Mouse (Mus musculus) heart, embryonic 11.5 days (tissue): Measurements from ENCODE around the gene Cyfip2. TPM values are rescaled to one million over a fixed set of nuclear protein-coding genes. Genes with fewer than 3 reads are reported as not detected.
"Not testable (repeated sequence)": the region's sequence is repeated elsewhere in the genome, so short reads cannot be mapped to it uniquely, and the experiment has no call there.

Source experiments
- ATAC-seq: fragments of 200-750 bp; cut with Nextera tagmentation; replicated peaks from 2 replicates; pipeline ENCODE4 v1.8.0; 2017; ENCODE audit warnings: moderate library complexity; ENCODE audit not compliant: insufficient number of reproducible peaks, low FRiP score, low TSS enrichment
- H3K27ac ChIP-seq: fragments of 300-500 bp; sonication (generic); 2 replicates; pipeline ENCODE4 v1.5.1; 2014; ENCODE audit warnings: mild to moderate bottlenecking, low read depth, low read length
- H3K27me3 ChIP-seq: fragments of 300-500 bp; sonication (generic); 2 replicates; pipeline ENCODE4 v1.6.1; 2014; ENCODE audit warnings: mild to moderate bottlenecking, low read length, mixed read lengths; ENCODE audit not compliant: control insufficient read depth, insufficient read depth
- H3K36me3 ChIP-seq: fragments of 300-500 bp; sonication (generic); 2 replicates; pipeline ENCODE4 v1.6.1; 2014; ENCODE audit warnings: mild to moderate bottlenecking, low read length, moderate library complexity, mixed read lengths; ENCODE audit not compliant: control insufficient read depth, insufficient read depth
- H3K4me1 ChIP-seq: fragments of 300-500 bp; sonication (generic); 2 replicates; pipeline ENCODE4 v1.6.1; 2014; ENCODE audit warnings: low read length; ENCODE audit not compliant: control insufficient read depth, insufficient read depth
- H3K4me2 ChIP-seq: fragments of 300-500 bp; sonication (generic); 2 replicates; pipeline ENCODE4 v1.6.1; 2014; ENCODE audit warnings: mild to moderate bottlenecking, moderate library complexity
- H3K4me3 ChIP-seq: fragments of 300-500 bp; sonication (generic); 2 replicates; pipeline ENCODE4 v1.5.1; 2014; ENCODE audit warnings: low read depth, low read length
- H3K9ac ChIP-seq: fragments of 300-500 bp; sonication (generic); 2 replicates; pipeline ENCODE4 v1.6.1; 2014; ENCODE audit warnings: mild to moderate bottlenecking, low read depth, low read length, moderate library complexity
- H3K9me3 ChIP-seq: fragments of 300-500 bp; sonication (generic); replicated peaks from 2 replicates; pipeline ENCODE4 v1.6.1; 2016; ENCODE audit warnings: low read length; ENCODE audit not compliant: control insufficient read depth
- WGBS: fragments of 180-500 bp; shearing (Covaris S2); extraction: QIAGEN DNeasy Blood & Tissue Kit; methylation state at CpG from one replicate; pipeline ENCODE4 v1.1.7; 2014; ENCODE audit not compliant: insufficient replicate concordance; 5-methylcytosine and 5-hydroxymethylcytosine counted together
- polyA plus RNA-seq: library from polyadenylated mRNA; unstranded; fragments of >200 nt; fragmentation: Nextera tagmentation; extraction: Ambion mirVana; gene quantifications from 2 replicates; pipeline ENCODE4 v1.2.1, GENCODE M21; 2014

The Cyfip2 gene
- polyA plus RNA-seq, 1 experiment from 2014 or later: 5.7 TPM

GRCm38 (mm10) chr11:46200664-46201063, 112.0 kb downstream of the Cyfip2 start:
- Histone ChIP-seq H3K27me3 (no peaks in the 10 kb centered on the region), H3K36me3 (0 out of 2 replicates have a peak, but pooled peaks cover 2% of the 10 kb centered on the region), H3K9ac (no peak overlapping the region), H3K4me1 (peaks cover 42% of the 10 kb centered on the region), H3K4me2 (no peak overlapping the region), H3K27ac (peak overlapping the region; percentile 82; the same call in 1 of the 2 replicates), H3K4me3 (no peak overlapping the region), H3K9me3 (no peaks in the 10 kb centered on the region)
- no peak for ATAC-seq
- 78% methylated on average over 11 of the region's 11 CpGs for WGBS

- Histone ChIP-seq H3K9me3 (no peaks in the 10 kb centered on the region), H3K4me2 (no peak overlapping the region), H3K27me3 (no peaks in the 10 kb centered on the region), H3K27ac (no peak overlapping the region), H3K9ac (no peak overlapping the region), H3K4me3 (no peak overlapping the region), H3K4me1 (peaks cover 7% of the 10 kb centered on the region), H3K36me3 (0 out of 2 replicates have a peak, but pooled peaks cover 2% of the 10 kb centered on the region)
- no peak for ATAC-seq
- 62% methylated on average over 4 of the region's 4 CpGs for WGBS
Measured at GRCm38 (mm10) chr11:46194175-46194574, 118.5 kb downstream of the Cyfip2 start.

GRCm38 (mm10) chr11:46188283-46188682, 124.4 kb downstream of the Cyfip2 start:
- 63% methylated on average over 2 of the region's 2 CpGs for WGBS

GRCm38 (mm10) chr11:46185486-46185885, 127.2 kb downstream of the Cyfip2 start:
- Histone ChIP-seq H3K4me3 (no peak overlapping the region), H3K4me2 (no peak overlapping the region), H3K9me3 (no peaks in the 10 kb centered on the region), H3K27ac (peak overlapping the region; percentile 63; the same call in 1 of the 2 replicates), H3K27me3 (no peaks in the 10 kb centered on the region), H3K9ac (no peak overlapping the region), H3K36me3 (no peaks in the 10 kb centered on the region), H3K4me1 (no peaks in the 10 kb centered on the region)
- WGBS: 15% methylated on average over 4 of the region's 4 CpGs
- peak; percentile 59 for ATAC-seq

More at GRCm38 (mm10) chr11:46188283-46188682, 124.4 kb downstream of the Cyfip2 start:
- no peak overlapping the region for H3K27ac ChIP-seq
- ATAC-seq: no peak
- no peak overlapping the region for H3K9ac ChIP-seq
- H3K4me2 ChIP-seq: no peak overlapping the region
- H3K27me3 ChIP-seq: no peaks in the 10 kb centered on the region
- no peaks in the 10 kb centered on the region for H3K36me3 ChIP-seq
- no peaks in the 10 kb centered on the region for H3K9me3 ChIP-seq
- no peak overlapping the region for H3K4me3 ChIP-seq
- no peaks in the 10 kb centered on the region for H3K4me1 ChIP-seq

GRCm38 (mm10) chr11:46184946-46185345, 127.7 kb downstream of the Cyfip2 start:
- no peaks in the 10 kb centered on the region for H3K27me3 ChIP-seq
- peak overlapping the region; percentile 63; the same call in 1 of the 2 replicates for H3K27ac ChIP-seq
- no peak overlapping the region for H3K9ac ChIP-seq
- H3K9me3 ChIP-seq: no peaks in the 10 kb centered on the region
- H3K36me3 ChIP-seq: no peaks in the 10 kb centered on the region
- no peaks in the 10 kb centered on the region for H3K4me1 ChIP-seq
- H3K4me2 ChIP-seq: no peak overlapping the region
- WGBS: 58% methylated on average over 3 of the region's 3 CpGs
- no peak for ATAC-seq
- no peak overlapping the region for H3K4me3 ChIP-seq

- not testable (repeated sequence) for H3K27ac ChIP-seq, H3K9ac ChIP-seq, H3K36me3 ChIP-seq, ATAC-seq, H3K4me3 ChIP-seq, H3K9me3 ChIP-seq, H3K4me1 ChIP-seq, H3K27me3 ChIP-seq, H3K4me2 ChIP-seq
- WGBS: 86% methylated on average over 1 of the region's 1 CpGs
Measured at GRCm38 (mm10) chr11:46182031-46182430, 130.6 kb downstream of the Cyfip2 start.

- no peak overlapping the region for H3K4me2 ChIP-seq
- H3K36me3 ChIP-seq: no peaks in the 10 kb centered on the region
- no peak for ATAC-seq
- no peak overlapping the region for H3K9ac ChIP-seq
- no peaks in the 10 kb centered on the region for H3K4me1 ChIP-seq
- no peaks in the 10 kb centered on the region for H3K27me3 ChIP-seq
- H3K4me3 ChIP-seq: no peak overlapping the region
- 78% methylated on average over 10 of the region's 10 CpGs for WGBS
- no peaks in the 10 kb centered on the region for H3K9me3 ChIP-seq
- no peak overlapping the region for H3K27ac ChIP-seq
Measured at GRCm38 (mm10) chr11:46177246-46178043, 135.2 kb downstream of the Cyfip2 start.

GRCm38 (mm10) chr11:46176155-46176554, 136.5 kb downstream of the Cyfip2 start:
- Histone ChIP-seq H3K4me3 (no peak overlapping the region), H3K27ac (no peak overlapping the region; the same call in 1 of the 2 replicates), H3K27me3 (no peaks in the 10 kb centered on the region), H3K36me3 (no peaks in the 10 kb centered on the region), H3K4me2 (no peak overlapping the region), H3K9me3 (no peaks in the 10 kb centered on the region), H3K4me1 (no peaks in the 10 kb centered on the region), H3K9ac (no peak overlapping the region)
- ATAC-seq: no peak
- WGBS: 83% methylated on average over 6 of the region's 6 CpGs

GRCm38 (mm10) chr11:46172128-46172527, 140.5 kb downstream of the Cyfip2 start:
- no peaks in the 10 kb centered on the region for H3K9me3 ChIP-seq
- ATAC-seq: no peak
- H3K27me3 ChIP-seq: no peaks in the 10 kb centered on the region
- H3K9ac ChIP-seq: no peak overlapping the region
- no peak overlapping the region for H3K4me3 ChIP-seq
- no peaks in the 10 kb centered on the region for H3K36me3 ChIP-seq
- WGBS: 87% methylated on average over 9 of the region's 9 CpGs
- peaks cover 4% of the 10 kb centered on the region; the same call in 1 of the 2 replicates for H3K4me1 ChIP-seq
- H3K27ac ChIP-seq: no peak overlapping the region
- no peak overlapping the region for H3K4me2 ChIP-seq
